Mouse (Mus musculus): Measurements from ENCODE around the gene Krt24. TPM values are rescaled to one million over a fixed set of nuclear protein-coding genes. Genes with fewer than 3 reads are reported as not detected.
"Not testable (repeated sequence)": the region's sequence is repeated elsewhere in the genome, so short reads cannot be mapped to it uniquely, and the experiment has no call there.

The Krt24 gene
- polyA plus RNA-seq, 1 experiment = not detected

DNA sequence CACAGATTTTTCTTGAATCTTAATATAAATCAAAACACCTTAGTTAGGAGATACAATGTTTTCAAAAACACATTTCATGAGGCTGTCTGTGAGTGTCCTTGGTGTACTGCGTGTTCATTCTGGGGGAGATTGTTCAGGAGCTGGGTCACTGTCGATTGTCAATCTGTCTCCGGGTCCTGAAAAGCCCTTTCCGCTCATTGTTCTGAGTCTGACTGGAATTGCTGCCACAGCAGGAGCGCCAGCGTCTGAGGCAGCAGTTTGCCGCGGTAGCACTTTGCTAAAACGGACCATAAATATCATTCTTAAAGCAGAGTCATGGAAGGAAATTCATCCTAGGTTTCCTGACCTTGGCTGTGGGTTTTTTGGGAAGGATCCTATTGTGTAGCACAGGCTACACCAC is 19.3 kb downstream of the Krt24 start:
- Histone ChIP-seq H3K4me3 (ENCODE audit: insufficient read depth, low read depth, low read length) (no peak overlapping the region), H3K27ac (ENCODE audit: insufficient read depth, low read depth, low read length) (no peak overlapping the region), H3K4me1 (ENCODE audit: control insufficient read depth, insufficient read depth, low read length) (0 out of 2 replicates have a peak, but pooled peaks cover 2% of the 10 kb centered on the region)
- WGBS = 31% methylated on average over 9 of the region's 9 CpGs
- no peak for TF ChIP-seq CTCF (IDR thresholded peaks at IDR 0.05; ENCODE audit: insufficient read depth, low read depth, low read length)

DNA sequence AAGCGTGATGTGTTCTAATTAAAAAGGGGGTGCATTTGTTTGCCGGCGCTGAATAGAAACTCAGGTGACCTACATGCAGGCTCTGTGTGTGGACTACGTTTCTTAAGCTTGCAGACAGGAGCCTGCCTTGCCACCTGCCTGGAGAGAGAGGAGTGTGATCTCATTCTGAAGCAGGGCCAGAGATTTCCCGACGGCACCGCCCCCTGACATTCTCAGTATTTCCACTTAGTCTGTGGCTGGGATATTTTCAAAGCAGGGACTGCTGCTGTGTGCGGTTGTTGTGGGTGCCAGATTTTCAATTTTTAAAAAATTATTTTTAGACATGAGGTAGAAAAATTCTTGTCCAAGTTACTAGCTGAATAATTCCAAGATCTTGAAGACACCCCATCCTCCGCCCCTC is 19.8 kb downstream of the Krt24 start:
- Histone ChIP-seq H3K4me3 (ENCODE audit: insufficient read depth, low read depth, low read length) (no peak overlapping the region), H3K27ac (ENCODE audit: insufficient read depth, low read depth, low read length) (no peak overlapping the region), H3K4me1 (ENCODE audit: control insufficient read depth, insufficient read depth, low read length) (0 out of 2 replicates have a peak, but pooled peaks cover 2% of the 10 kb centered on the region)
- 64% methylated on average over 9 of the region's 9 CpGs for whole genome bisulfite sequencing
- TF ChIP-seq CTCF (IDR thresholded peaks at IDR 0.05; ENCODE audit: insufficient read depth, low read depth, low read length) = no peak
- no peak for TF ChIP-seq POLR2A (IDR thresholded peaks at IDR 0.05; ENCODE audit: insufficient read depth, low read depth, low read length)

DNA sequence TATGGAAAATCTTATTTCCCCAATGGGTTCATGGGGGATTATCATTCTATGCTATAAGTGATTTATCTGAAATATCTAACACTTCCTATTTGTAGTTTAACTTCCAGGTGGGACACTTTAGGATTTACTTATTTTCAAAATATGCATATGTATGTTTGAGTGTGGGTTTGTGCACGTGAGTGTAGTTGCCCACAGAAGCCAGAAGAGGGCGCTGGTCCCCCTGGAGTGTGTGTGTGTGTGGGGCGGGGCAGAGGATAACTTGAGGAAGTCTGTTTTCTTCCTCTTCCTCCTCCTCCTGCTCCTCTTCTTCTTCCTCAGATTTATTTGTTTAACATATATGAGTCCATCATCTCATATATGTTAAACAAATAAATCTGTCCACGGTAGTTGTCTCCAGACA is 28.8 kb downstream of the Krt24 start:
- no peak overlapping the region for H3K4me3 ChIP-seq (ENCODE audit: insufficient read depth, low read depth, low read length)
- TF ChIP-seq CTCF (IDR thresholded peaks at IDR 0.05; ENCODE audit: insufficient read depth, low read depth, low read length) (no peak), POLR2A (IDR thresholded peaks at IDR 0.05; ENCODE audit: insufficient read depth, low read depth, low read length) (no peak)
- no peak overlapping the region for H3K27ac ChIP-seq (ENCODE audit: insufficient read depth, low read depth, low read length)
- H3K4me1 ChIP-seq (ENCODE audit: control insufficient read depth, insufficient read depth, low read length) = no peaks in the 10 kb centered on the region
- WGBS = 81% methylated on average over 4 of the region's 4 CpGs

DNA sequence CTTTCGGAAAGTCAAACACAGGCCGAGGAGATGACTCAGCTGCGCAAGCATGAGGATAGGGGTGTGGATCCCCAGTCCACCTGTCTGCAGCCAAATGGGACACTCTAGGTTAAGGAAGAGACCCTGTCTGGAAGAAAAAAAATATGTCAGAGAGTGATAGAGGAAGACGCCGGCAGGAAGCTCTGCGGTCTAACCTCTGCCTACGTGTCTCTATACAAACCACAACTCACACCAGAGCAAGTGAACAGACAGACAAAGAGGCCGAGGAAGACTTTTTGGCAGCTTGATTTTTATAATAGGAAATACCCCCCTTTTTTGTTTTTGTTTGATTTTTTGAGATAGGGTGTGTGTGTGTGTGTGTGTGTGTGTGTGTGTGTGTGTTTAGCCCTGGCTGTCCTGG is 29.7 kb downstream of the Krt24 start:
- Histone ChIP-seq H3K4me3 (ENCODE audit: insufficient read depth, low read depth, low read length) (no peak overlapping the region), H3K27ac (ENCODE audit: insufficient read depth, low read depth, low read length) (no peak overlapping the region), H3K4me1 (ENCODE audit: control insufficient read depth, insufficient read depth, low read length) (peaks cover under 1% of the 10 kb centered on the region; the same call in 1 of the 2 replicates)
- 95% methylated on average over 8 of the region's 8 CpGs for WGBS
- no peak for TF ChIP-seq POLR2A (IDR thresholded peaks at IDR 0.05; ENCODE audit: insufficient read depth, low read depth, low read length)
- TF ChIP-seq CTCF (IDR thresholded peaks at IDR 0.05; ENCODE audit: insufficient read depth, low read depth, low read length) = no peak

DNA sequence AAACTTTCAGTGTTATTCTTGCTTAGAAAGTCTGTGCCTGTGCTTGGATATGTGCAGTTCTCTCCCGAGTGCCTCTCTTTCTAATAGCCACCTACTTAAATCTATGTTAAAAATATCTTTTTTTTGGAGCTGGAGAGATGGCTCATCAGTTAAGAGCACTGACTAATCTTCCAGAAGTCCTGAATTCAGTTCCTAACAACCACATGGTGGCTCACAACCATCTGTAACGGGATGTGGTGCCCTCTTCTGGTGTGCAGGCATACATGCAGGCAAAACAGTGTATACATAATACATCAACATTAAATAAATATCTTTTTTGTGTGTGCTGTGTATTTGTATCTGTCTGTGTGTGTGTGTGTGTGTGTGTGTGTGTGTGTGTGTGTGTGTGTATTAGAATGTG is 31.2 kb downstream of the Krt24 start:
- 42% methylated on average over 2 of the region's 2 CpGs for WGBS
- TF ChIP-seq CTCF (IDR thresholded peaks at IDR 0.05; ENCODE audit: insufficient read depth, low read depth, low read length) = no peak
- no peak for TF ChIP-seq POLR2A (IDR thresholded peaks at IDR 0.05; ENCODE audit: insufficient read depth, low read depth, low read length)
- no peak overlapping the region for H3K27ac ChIP-seq (ENCODE audit: insufficient read depth, low read depth, low read length)
- H3K4me1 ChIP-seq (ENCODE audit: control insufficient read depth, insufficient read depth, low read length) = peaks cover 6% of the 10 kb centered on the region
- H3K4me3 ChIP-seq (ENCODE audit: insufficient read depth, low read depth, low read length) = no peak overlapping the region

DNA sequence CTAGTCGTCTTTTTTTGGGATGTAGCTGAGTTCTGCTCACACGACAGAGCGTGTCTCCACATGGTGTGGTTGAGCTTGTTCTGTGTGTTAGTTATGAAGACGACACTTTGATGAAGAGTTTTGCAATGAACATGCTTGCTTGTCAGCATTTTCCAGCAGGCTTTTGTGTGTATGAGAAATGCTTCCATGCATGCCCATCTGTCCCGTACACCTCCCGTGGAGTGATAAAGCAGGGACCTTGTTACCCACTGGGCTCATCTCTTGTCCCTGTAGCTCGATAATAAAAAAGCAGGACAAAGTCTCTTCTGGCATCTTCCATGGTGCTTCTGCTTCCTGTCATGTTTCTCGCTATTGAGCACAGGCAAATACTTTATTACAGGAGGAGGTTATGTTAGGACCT is 32.4 kb downstream of the Krt24 start:
- no peak overlapping the region for H3K27ac ChIP-seq (ENCODE audit: insufficient read depth, low read depth, low read length)
- WGBS = 51% methylated on average over 8 of the region's 8 CpGs
- H3K4me3 ChIP-seq (ENCODE audit: insufficient read depth, low read depth, low read length) = no peak overlapping the region
- peaks cover 6% of the 10 kb centered on the region for H3K4me1 ChIP-seq (ENCODE audit: control insufficient read depth, insufficient read depth, low read length)
- TF ChIP-seq CTCF (IDR thresholded peaks at IDR 0.05; ENCODE audit: insufficient read depth, low read depth, low read length) (no peak), POLR2A (IDR thresholded peaks at IDR 0.05; ENCODE audit: insufficient read depth, low read depth, low read length) (no peak)

DNA sequence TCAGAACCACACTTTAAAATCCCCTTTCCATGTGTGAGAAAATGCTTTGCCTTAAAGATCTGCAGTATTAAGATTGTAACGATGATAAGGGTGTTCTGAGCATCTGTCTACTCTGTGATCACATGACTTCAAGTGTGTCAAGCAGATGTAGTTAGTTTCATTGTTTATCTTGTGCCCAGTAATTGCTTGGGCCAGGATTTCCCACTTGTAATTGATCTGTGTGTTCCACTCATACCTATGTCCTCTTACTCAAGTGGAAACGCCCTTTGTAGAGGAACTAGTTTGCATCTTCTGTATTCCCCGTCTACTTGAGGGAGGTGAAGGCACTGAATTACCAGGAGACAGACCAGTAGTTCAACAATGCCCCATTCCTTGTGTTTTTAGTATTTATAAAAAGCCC is 34.4 kb downstream of the Krt24 start:
- Histone ChIP-seq H3K4me3 (ENCODE audit: insufficient read depth, low read depth, low read length) (no peak overlapping the region), H3K27ac (ENCODE audit: insufficient read depth, low read depth, low read length) (no peak overlapping the region; the same call in 1 of the 2 replicates), H3K4me1 (ENCODE audit: control insufficient read depth, insufficient read depth, low read length) (peaks cover 6% of the 10 kb centered on the region)
- TF ChIP-seq CTCF (IDR thresholded peaks at IDR 0.05; ENCODE audit: insufficient read depth, low read depth, low read length) (no peak), POLR2A (IDR thresholded peaks at IDR 0.05; ENCODE audit: insufficient read depth, low read depth, low read length) (no peak)
- WGBS = 64% methylated on average over 3 of the region's 3 CpGs

DNA sequence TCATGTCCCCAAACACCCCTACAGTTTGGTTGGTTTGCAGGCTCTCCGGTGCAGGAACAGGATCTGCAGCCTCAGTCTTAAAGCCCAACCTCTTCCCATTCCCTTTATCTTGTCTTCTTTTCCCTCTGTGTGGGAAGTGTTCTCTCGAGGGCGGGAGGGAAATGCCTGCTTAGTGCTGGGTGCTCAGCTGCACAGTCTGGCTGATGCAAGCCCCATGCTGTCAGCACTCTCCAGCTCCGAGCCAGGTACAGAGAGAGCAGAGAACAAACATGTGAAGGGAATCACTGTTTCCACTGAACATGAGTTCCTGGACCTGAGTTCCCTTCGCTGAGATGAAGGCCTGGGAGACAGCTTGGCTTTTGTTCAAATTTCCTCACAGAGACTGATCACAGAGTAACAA is 34.8 kb downstream of the Krt24 start:
- peak overlapping the region; percentile 55 for H3K27ac ChIP-seq (ENCODE audit: insufficient read depth, low read depth, low read length)
- WGBS = 22% methylated on average over 5 of the region's 5 CpGs
- TF ChIP-seq POLR2A (IDR thresholded peaks at IDR 0.05; ENCODE audit: insufficient read depth, low read depth, low read length) (no peak), CTCF (IDR thresholded peaks at IDR 0.05; ENCODE audit: insufficient read depth, low read depth, low read length) (no peak)
- H3K4me3 ChIP-seq (ENCODE audit: insufficient read depth, low read depth, low read length) = no peak overlapping the region
- H3K4me1 ChIP-seq (ENCODE audit: control insufficient read depth, insufficient read depth, low read length) = peaks cover 6% of the 10 kb centered on the region

DNA sequence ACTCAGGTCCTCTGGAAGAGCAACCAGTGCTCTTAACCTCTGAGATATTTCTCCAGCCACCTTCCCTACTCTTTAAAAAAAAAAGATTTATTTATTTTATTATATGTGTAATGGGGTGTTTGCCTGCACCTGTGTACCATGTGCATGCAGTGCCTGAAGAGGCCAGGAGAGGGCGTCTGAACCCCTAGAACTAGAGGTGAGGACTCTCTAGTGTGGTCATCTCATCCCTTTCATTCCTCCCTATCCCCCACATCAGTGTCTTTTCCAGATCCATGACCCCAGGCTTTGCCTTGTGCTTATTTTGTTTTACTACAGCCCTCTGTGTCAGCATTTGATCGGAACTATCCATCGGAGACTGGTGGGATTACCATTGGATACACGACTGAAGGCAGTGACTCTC is 35.9 kb downstream of the Krt24 start:
- Histone ChIP-seq H3K4me1 (ENCODE audit: control insufficient read depth, insufficient read depth, low read length) (peaks cover 6% of the 10 kb centered on the region), H3K4me3 (ENCODE audit: insufficient read depth, low read depth, low read length) (no peak overlapping the region), H3K27ac (ENCODE audit: insufficient read depth, low read depth, low read length) (no peak overlapping the region)
- TF ChIP-seq POLR2A (IDR thresholded peaks at IDR 0.05; ENCODE audit: insufficient read depth, low read depth, low read length) = no peak
- no peak for TF ChIP-seq CTCF (IDR thresholded peaks at IDR 0.05; ENCODE audit: insufficient read depth, low read depth, low read length)
- 68% methylated on average over 4 of the region's 4 CpGs for WGBS

DNA sequence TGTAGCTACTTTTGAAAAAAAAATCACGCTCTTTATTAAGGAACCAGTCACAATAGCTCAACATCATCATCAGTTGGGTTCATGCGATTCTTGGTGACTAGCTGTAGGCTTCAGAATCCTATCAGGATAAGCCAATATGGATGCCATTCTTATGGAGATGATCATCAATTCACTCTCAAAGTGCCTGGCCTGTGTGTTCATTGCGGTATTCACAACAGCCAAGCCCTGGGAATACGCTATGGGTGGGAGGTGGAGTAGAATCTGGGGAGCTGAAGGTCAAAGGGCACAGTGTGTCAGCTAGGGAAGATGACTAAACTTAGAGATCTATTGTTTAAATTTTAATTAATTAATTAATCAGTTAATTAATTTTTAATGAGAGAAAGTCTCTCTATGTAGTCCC is 37.1 kb downstream of the Krt24 start:
- peaks cover 6% of the 10 kb centered on the region for H3K4me1 ChIP-seq (ENCODE audit: control insufficient read depth, insufficient read depth, low read length)
- H3K27ac ChIP-seq (ENCODE audit: insufficient read depth, low read depth, low read length) = no peak overlapping the region
- H3K4me3 ChIP-seq (ENCODE audit: insufficient read depth, low read depth, low read length) = no peak overlapping the region
- WGBS = 95% methylated on average over 4 of the region's 4 CpGs
- TF ChIP-seq POLR2A (IDR thresholded peaks at IDR 0.05; ENCODE audit: insufficient read depth, low read depth, low read length) = no peak

DNA sequence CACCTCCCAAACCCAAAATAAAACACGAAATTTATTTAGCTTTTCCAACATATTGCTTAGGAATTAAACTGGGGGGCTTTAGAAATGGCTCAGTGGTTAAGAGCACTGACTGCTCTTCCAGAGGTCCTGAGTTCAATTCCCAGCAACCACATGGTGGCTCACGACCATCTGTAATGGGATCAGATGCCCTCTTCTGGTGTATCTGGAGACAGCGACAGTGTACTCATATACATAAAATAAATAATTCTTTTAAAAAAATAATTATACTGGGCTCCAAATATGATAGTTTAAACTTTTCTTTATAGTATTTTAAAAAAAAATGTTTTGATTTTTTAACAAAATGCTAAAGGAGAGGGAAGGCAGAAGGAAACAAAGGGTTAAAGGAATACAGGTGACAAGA is 40.5 kb downstream of the Krt24 start:
- not testable (repeated sequence) for H3K4me1 ChIP-seq (ENCODE audit: control insufficient read depth, insufficient read depth, low read length); H3K4me3 ChIP-seq (ENCODE audit: insufficient read depth, low read depth, low read length)
- 0 out of 2 replicates have a peak overlapping the region, but pooled peaks have one; percentile 80 for H3K27ac ChIP-seq (ENCODE audit: insufficient read depth, low read depth, low read length)
- WGBS = 31% methylated on average over 3 of the region's 3 CpGs

Measured in olfactory bulb, adult 2 months (tissue).